Mouse (Mus musculus): ENCODE data around the gene Ppfia3. TPM values are rescaled to one million over a fixed set of nuclear protein-coding genes. Genes with fewer than 3 reads are reported as not detected.
A peak's percentile ranks its signal among the peaks of the same experiment; 100 is the strongest.

Ppfia3 gene
- polyA plus RNA-seq, 1 experiment from 2014 or later: 7.1 TPM

- DNase-seq (ENCODE audit: low spot score): no peak
- H3K4me1 ChIP-seq: peaks cover 79% of the 10 kb centered on the region
- H3K36me3 ChIP-seq (replicated peaks): no peaks in the 10 kb centered on the region
- peaks cover 50% of the 10 kb centered on the region for H3K27me3 ChIP-seq (replicated peaks; ENCODE audit: low read depth, poor library complexity, severe bottlenecking)
- H3K27ac ChIP-seq (replicated peaks): no peak overlapping the region
- WGBS: 9% methylated on average over 4 of the region's 4 CpGs
- H3K4me3 ChIP-seq: peak overlapping the region; percentile 75
- no peaks in the 10 kb centered on the region for H3K9me3 ChIP-seq
These were observed 29.4 kb downstream of the Ppfia3 start for GRCm38 (mm10) chr7:45337469-45337868.

DNA sequence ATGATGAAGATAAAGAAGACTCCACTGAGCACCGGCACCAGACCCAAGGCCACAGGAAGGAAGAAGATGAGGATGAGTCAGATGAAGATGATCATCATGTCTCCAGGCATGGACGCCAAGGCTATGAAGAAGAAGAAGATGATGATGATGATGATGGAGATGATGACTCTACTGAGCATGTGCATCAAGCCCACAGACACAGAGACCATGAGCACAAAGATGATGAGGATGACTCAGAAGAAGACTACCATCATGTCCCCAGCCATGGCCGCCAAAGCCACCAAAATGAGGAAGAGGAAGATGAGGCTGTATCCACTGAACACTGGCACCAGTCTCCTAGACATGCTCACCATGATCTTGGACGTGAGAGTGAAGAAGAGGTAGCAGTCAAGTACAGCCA is 30.5 kb downstream of the Ppfia3 start:
- peaks cover 77% of the 10 kb centered on the region for H3K4me1 ChIP-seq
- H3K4me3 ChIP-seq: no peak overlapping the region
- H3K27me3 ChIP-seq (replicated peaks; ENCODE audit: low read depth, poor library complexity, severe bottlenecking): peaks cover 57% of the 10 kb centered on the region
- WGBS: 93% methylated on average over 4 of the region's 4 CpGs
- DNase-seq (ENCODE audit: low spot score): no peak
- H3K36me3 ChIP-seq (replicated peaks): no peaks in the 10 kb centered on the region
- no peaks in the 10 kb centered on the region for H3K9me3 ChIP-seq
- no peak overlapping the region for H3K27ac ChIP-seq (replicated peaks)

- WGBS: 27% methylated on average over 5 of the region's 5 CpGs
- no peak for DNase-seq (ENCODE audit: low spot score)
- Histone ChIP-seq H3K27ac (replicated peaks) (peak within 1 kb of the TSS; percentile 16; the same call in 1 of the 2 replicates), H3K36me3 (replicated peaks) (no peaks in the 10 kb centered on the region), H3K9me3 (no peaks in the 10 kb centered on the region), H3K4me1 (peaks cover 65% of the 10 kb centered on the region), H3K4me3 (peak within 1 kb of the TSS; percentile 73), H3K27me3 (replicated peaks; ENCODE audit: low read depth, poor library complexity, severe bottlenecking) (peaks cover 57% of the 10 kb centered on the region)
These were observed 31.8 kb downstream of the Ppfia3 start, which contains the start of gene Hrc for GRCm38 (mm10) chr7:45335056-45335455. Hrc (plus strand) TSS chr7:45335290.

DNA sequence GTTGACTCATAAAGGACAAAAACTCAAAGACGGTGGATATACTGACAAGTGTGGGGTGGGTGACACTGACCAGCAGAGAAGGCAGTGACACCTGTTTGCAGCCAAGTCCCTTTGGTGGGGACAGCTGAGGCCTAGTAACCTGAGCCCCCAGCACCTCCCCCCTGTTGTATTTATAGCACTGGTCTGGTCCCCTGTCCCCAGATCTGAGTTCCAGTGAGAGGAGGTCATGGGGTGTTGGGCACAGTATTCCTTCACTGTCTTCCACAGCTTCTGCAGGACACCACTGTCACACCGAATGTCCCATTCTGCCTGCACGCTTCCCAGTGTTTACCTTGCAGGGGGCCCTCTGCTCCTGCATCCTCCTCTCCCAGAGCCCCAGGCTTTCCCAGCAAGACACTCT is 32.2 kb downstream of the Ppfia3 start:
- WGBS: 17% methylated on average over 3 of the region's 3 CpGs
- peaks cover 60% of the 10 kb centered on the region for H3K4me1 ChIP-seq
- no peaks in the 10 kb centered on the region for H3K36me3 ChIP-seq (replicated peaks)
- no peak for DNase-seq (ENCODE audit: low spot score)
- H3K9me3 ChIP-seq: no peaks in the 10 kb centered on the region
- peaks cover 57% of the 10 kb centered on the region for H3K27me3 ChIP-seq (replicated peaks; ENCODE audit: low read depth, poor library complexity, severe bottlenecking)
- H3K4me3 ChIP-seq: peak overlapping the region; percentile 73
- peak overlapping the region; percentile 16; the same call in 1 of the 2 replicates for H3K27ac ChIP-seq (replicated peaks)

DNA sequence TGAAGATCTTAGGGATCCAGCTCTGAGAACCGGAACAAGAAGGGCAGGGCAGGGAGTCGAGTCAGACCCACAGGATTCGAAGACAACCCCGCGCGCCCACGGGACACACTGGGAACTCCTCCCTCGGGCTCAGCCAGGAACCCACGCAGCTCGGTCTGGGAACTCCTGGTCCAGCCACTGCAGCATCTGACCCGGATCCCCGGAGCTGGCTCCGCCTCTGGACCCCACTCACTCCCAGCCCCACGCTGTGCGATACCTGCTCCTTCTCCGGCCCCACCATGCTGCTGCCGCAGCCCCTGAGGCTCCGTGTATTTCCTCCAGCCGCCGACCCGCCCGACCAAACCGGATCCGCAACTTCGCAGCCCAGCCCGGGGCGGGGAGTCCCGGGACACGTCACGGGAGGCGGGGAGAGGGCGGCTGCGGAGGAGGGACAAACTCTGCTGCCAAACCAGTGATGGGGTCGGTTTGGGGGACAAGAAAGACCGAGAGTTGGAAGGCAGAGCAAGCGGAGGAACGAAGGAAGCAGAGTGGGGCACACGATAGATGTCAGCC is 33.3 kb downstream of the Ppfia3 start, which contains the start of gene Trpm4:
TSS of gene Trpm4 (minus strand) at position 350 of the 552 bp plus-strand sequence.
- H3K27ac ChIP-seq (replicated peaks): peak within 1 kb of the TSS; percentile 85
- H3K9me3 ChIP-seq: no peaks in the 10 kb centered on the region
- under 1% methylated on average over 38 of the region's 38 CpGs for WGBS
- DNase-seq (ENCODE audit: low spot score): peak; percentile 90
- H3K4me3 ChIP-seq: peak within 1 kb of the TSS; percentile 73
- H3K36me3 ChIP-seq (replicated peaks): no peaks in the 10 kb centered on the region
- peaks cover 49% of the 10 kb centered on the region for H3K4me1 ChIP-seq
- peaks cover 47% of the 10 kb centered on the region for H3K27me3 ChIP-seq (replicated peaks; ENCODE audit: low read depth, poor library complexity, severe bottlenecking)

GRCm38 (mm10) chr7:45332685-45333425 is 34.0 kb downstream of the Ppfia3 start:
- no peaks in the 10 kb centered on the region for H3K9me3 ChIP-seq
- H3K27me3 ChIP-seq (replicated peaks; ENCODE audit: low read depth, poor library complexity, severe bottlenecking): peaks cover 43% of the 10 kb centered on the region
- H3K4me1 ChIP-seq: peaks cover 43% of the 10 kb centered on the region
- peak overlapping the region; percentile 73 for H3K4me3 ChIP-seq
- peak overlapping the region; percentile 85 for H3K27ac ChIP-seq (replicated peaks)
- WGBS: 3% methylated on average over 22 of the region's 22 CpGs
- DNase-seq (ENCODE audit: low spot score): peak; percentile 75
- H3K36me3 ChIP-seq (replicated peaks): no peaks in the 10 kb centered on the region

GRCm38 (mm10) chr7:45331502-45331901 is 35.3 kb downstream of the Ppfia3 start:
- Histone ChIP-seq H3K36me3 (replicated peaks) (peaks cover 9% of the 10 kb centered on the region), H3K27ac (replicated peaks) (no peak overlapping the region), H3K4me1 (peaks cover 35% of the 10 kb centered on the region), H3K27me3 (replicated peaks; ENCODE audit: low read depth, poor library complexity, severe bottlenecking) (peaks cover 29% of the 10 kb centered on the region), H3K4me3 (no peak overlapping the region), H3K9me3 (no peaks in the 10 kb centered on the region)
- no peak for DNase-seq (ENCODE audit: low spot score)
- WGBS: 85% methylated on average over 6 of the region's 6 CpGs

- no peak overlapping the region for H3K4me3 ChIP-seq
- 83% methylated on average over 13 of the region's 13 CpGs for WGBS
These were observed 37.9 kb downstream of the Ppfia3 start for GRCm38 (mm10) chr7:45328841-45329475.

DNA sequence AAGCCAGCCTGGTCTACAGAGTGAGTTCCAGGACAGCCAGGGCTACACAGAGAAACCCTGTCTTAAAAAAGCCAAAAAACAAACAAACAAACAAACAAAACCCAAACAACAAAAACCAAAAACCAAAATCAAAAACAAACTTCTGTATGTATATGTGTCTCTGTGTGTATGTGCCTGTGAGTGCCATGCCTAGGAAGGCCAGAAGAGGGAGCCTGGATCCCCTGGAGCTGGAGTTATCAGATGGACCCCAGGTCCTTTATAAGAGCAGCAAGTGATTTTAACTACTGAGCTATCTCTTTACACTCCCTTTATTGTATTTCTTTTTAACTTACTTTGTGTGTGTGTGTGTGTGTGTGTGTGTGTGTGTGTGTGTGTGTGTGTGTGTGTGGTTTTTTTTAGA is 41.0 kb downstream of the Ppfia3 start:
- Histone ChIP-seq H3K4me1 (no peaks in the 10 kb centered on the region), H3K4me3 (no peak overlapping the region), H3K9me3 (peaks cover 2% of the 10 kb centered on the region; the same call in 1 of the 2 replicates), H3K27me3 (replicated peaks; ENCODE audit: low read depth, poor library complexity, severe bottlenecking) (no peaks in the 10 kb centered on the region), H3K27ac (replicated peaks) (no peak overlapping the region), H3K36me3 (replicated peaks) (peaks cover 34% of the 10 kb centered on the region)
- no peak for DNase-seq (ENCODE audit: low spot score)

More at GRCm38 (mm10) chr7:45328841-45329475, 37.9 kb downstream of the Ppfia3 start:
- DNase-seq (ENCODE audit: low spot score): no peak
- Histone ChIP-seq H3K9me3 (peaks cover 2% of the 10 kb centered on the region; the same call in 1 of the 2 replicates), H3K27ac (replicated peaks) (no peak overlapping the region), H3K36me3 (replicated peaks) (peaks cover 22% of the 10 kb centered on the region), H3K27me3 (replicated peaks; ENCODE audit: low read depth, poor library complexity, severe bottlenecking) (peaks cover 9% of the 10 kb centered on the region), H3K4me1 (peaks cover 19% of the 10 kb centered on the region)

- no peak overlapping the region for H3K4me3 ChIP-seq
- H3K9me3 ChIP-seq: peaks cover 2% of the 10 kb centered on the region; the same call in 1 of the 2 replicates
- H3K27ac ChIP-seq (replicated peaks): no peak overlapping the region
- DNase-seq (ENCODE audit: low spot score): no peak
- no peaks in the 10 kb centered on the region for H3K4me1 ChIP-seq
- H3K36me3 ChIP-seq (replicated peaks): peaks cover 38% of the 10 kb centered on the region
- 91% methylated on average over 5 of the region's 5 CpGs for WGBS
- no peaks in the 10 kb centered on the region for H3K27me3 ChIP-seq (replicated peaks; ENCODE audit: low read depth, poor library complexity, severe bottlenecking)
These were observed 43.8 kb downstream of the Ppfia3 start for GRCm38 (mm10) chr7:45323069-45323468.

DNA sequence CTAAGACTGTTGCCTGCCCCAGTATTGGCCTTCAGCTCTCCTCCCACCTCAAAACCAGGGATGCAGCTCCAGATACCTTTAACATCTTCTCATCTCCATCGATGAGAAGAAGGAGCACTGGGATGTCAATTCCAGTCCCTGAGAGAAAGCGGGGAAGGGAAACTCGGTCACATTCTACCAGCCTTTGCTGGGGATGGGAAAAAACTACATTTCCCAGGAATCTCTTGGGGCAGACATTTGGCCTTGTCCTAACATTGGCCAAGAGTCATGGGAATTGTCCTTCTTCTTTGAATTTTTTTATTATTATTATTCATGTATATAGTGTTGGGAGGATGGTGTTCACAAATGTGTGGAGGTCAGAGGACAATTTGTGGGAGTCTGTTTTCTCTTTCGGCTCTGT is 44.6 kb downstream of the Ppfia3 start:
- WGBS: 87% methylated on average over 4 of the region's 4 CpGs
- no peak for DNase-seq (ENCODE audit: low spot score)
- H3K27ac ChIP-seq (replicated peaks): no peak overlapping the region
- no peaks in the 10 kb centered on the region for H3K27me3 ChIP-seq (replicated peaks; ENCODE audit: low read depth, poor library complexity, severe bottlenecking)
- no peak overlapping the region for H3K4me3 ChIP-seq
- H3K4me1 ChIP-seq: no peaks in the 10 kb centered on the region
- H3K9me3 ChIP-seq: peaks cover 2% of the 10 kb centered on the region; the same call in 1 of the 2 replicates
- H3K36me3 ChIP-seq (replicated peaks): peaks cover 37% of the 10 kb centered on the region

DNA sequence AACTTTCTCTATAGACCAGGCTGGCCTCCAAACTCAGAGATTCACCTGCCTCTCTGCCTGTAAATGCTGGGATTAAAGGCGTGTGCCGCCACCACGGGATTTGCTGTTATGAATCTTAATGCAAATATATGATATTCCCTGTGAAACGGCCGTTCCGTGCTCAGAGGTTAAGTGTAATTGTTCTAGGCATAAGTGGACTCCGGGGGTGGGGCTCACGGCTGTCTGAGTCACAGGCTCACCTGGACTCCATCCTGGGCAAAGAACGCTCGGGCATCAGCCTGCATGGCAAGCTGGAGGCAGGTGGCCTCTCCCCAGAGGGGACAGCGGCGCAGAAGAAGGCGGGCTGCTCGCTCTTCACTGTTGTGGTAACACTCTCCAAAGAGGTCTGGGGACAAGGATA is 50.3 kb downstream of the Ppfia3 start:
- Histone ChIP-seq H3K27ac (replicated peaks) (no peak overlapping the region), H3K9me3 (no peaks in the 10 kb centered on the region), H3K27me3 (replicated peaks; ENCODE audit: low read depth, poor library complexity, severe bottlenecking) (no peaks in the 10 kb centered on the region), H3K4me3 (no peak overlapping the region), H3K4me1 (peaks cover 23% of the 10 kb centered on the region), H3K36me3 (replicated peaks) (peaks cover 11% of the 10 kb centered on the region; the same call in 1 of the 2 replicates)
- no peak for DNase-seq (ENCODE audit: low spot score)
- 90% methylated on average over 14 of the region's 14 CpGs for WGBS

All from embryonic facial prominence, embryonic 10.5 days (tissue).